Mouse (Mus musculus) layer of hippocampus, adult 8-10 months (tissue): ENCODE data around the gene Dupd1. TPM values are rescaled to one million over a fixed set of nuclear protein-coding genes. Genes with fewer than 3 reads are reported as not detected.
"Not testable (repeated sequence)": the region's sequence is repeated elsewhere in the genome, so short reads cannot be mapped to it uniquely, and the experiment has no call there.

ENCODE experiments used
- DNase-seq, 2 experiments: peaks; one replicate each; pipeline ENCODE4 v3.0.0; 2022; ENCODE audit warnings: low spot score in 2 of 2
- total RNA-seq, 4 experiments: library from RNA; stranded (reverse); gene quantifications; 2 replicates each; pipeline ENCODE4 v1.2.4; 2022

Gene Dupd1
- total RNA-seq, 4 experiments from 2014 or later: 0.30 to 0.34 TPM; not detected in 2

DNA sequence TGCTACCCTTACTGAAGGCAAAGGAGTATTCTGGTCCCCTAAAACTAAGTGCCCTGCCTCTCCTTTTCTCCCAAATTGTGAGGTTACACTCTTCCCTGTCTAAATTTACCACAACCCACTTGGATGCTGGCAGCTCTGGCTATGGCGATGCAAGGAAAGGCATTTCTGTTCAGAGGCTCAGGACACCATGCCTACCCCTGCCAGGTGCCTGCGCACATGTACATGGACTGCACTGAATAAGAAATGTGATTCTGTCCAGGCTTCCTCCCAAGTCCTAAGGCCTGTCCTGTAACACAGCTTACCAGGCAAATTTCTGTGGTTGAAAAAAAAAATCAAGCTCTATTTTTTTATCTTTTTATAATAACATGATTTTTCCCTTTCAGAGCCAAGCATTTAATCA, 38.2 kb downstream of the Dupd1 start:
- DNase-seq: no peak

DNA sequence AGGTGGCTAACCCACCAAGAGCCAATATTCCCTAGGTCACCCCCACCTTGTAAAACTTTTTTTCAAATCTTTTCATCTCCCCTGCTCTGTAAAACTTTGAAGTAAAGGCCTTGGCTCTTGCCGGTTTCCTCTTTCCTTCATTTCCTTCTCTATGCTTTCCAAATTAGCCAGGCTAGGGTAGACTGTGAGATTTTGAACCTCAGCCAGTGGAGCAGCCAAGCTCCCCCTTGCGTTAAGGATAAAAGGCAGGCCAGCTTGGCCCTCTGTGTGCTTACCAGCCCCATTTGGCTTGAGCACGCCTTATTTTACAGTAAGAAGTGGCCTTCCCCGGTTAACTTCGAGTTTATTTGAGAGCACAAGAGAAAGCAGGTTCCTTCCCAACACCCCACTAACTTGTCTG, 39.9 kb downstream of the Dupd1 start:
- no peak for DNase-seq

DNA sequence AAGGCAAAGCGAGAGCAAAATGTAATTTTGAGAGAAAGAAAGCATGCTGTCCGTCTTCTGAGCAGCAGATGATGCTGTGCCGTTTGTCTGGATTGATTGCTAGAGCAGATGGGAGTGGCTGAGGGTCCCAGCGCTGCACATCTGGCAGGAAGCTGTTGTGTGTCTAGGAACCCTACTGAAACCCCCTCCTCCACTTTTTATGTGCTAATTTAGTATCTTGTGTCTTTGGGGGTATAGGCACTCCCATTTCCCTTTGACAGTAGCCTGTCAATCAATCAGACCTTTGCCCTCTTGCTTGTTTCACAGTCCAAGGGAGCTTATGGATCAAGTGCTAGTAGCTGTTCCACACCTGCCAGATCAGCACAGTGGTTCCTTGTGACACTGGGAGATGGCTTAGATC, 41.3 kb downstream of the Dupd1 start:
- no peak for DNase-seq

DNA sequence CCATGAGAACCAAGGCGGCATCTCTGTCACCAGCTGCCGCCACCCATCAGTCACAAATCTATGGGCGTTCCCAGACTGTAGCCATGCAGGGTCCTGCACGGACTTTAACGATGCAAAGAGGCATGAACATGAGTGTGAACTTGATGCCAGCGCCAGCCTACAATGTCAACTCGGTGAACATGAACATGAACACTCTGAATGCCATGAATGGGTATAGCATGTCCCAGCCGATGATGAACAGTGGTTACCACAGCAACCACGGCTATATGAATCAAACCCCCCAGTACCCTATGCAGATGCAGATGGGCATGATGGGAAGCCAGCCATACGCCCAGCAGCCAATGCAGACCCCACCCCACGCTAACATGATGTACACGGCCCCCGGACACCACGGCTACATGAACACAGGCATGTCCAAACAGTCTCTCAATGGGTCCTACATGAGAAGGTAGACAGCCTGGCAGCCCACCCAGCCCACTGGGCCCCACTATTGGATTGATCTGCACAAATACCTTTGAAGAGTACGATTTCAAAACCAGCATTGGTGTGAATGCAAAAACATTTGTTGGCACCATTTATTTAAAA, 43.9 kb downstream of the Dupd1 start:
- not testable (repeated sequence) for DNase-seq

DNA sequence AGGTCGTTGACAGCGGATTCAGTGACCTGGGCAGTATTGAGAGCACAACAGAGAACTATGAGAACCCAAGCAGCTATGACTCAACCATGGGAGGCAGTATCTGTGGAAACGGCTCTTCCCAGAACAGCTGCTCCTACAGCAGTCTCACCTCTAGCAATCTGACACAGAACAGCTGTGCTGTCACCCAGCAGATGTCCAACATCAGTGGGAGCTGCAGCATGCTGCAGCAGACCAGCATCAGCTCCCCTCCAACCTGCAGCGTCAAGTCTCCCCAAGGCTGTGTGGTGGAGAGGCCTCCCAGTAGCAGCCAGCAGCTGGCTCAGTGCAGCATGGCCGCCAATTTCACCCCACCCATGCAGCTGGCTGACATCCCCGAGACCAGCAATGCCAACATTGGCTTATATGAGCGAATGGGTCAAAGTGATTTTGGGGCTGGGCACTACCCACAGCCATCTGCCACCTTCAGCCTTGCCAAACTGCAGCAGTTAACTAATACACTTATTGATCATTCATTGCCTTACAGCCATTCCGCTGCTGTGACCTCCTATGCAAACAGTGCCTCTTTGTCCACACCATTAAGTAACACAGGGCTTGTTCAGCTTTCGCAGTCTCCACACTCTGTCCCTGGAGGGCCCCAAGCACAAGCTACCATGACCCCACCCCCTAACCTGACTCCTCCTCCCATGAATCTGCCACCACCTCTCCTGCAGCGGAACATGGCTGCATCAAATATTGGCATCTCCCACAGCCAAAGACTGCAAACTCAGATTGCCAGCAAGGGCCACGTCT, 44.5 kb downstream of the Dupd1 start:
- DNase-seq: no peak

DNA sequence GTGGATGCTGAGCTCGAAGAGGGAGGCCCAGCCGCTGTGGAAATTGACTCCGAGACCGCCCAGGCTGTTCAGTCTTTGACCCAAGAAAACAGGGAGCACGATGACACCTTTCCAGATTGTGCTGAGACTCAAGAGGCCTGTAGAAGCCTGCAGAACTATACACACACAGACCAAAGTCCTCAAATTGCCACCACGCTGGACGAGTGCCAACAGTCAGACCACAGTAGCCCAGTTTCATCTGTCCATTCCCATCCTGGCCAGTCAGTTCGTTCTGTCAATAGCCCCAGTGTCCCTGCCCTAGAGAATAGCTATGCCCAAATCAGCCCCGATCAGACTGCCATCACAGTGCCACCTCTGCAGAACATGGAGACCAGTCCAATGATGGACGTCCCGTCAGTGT, 45.2 kb downstream of the Dupd1 start:
- DNase-seq: no peak

DNA sequence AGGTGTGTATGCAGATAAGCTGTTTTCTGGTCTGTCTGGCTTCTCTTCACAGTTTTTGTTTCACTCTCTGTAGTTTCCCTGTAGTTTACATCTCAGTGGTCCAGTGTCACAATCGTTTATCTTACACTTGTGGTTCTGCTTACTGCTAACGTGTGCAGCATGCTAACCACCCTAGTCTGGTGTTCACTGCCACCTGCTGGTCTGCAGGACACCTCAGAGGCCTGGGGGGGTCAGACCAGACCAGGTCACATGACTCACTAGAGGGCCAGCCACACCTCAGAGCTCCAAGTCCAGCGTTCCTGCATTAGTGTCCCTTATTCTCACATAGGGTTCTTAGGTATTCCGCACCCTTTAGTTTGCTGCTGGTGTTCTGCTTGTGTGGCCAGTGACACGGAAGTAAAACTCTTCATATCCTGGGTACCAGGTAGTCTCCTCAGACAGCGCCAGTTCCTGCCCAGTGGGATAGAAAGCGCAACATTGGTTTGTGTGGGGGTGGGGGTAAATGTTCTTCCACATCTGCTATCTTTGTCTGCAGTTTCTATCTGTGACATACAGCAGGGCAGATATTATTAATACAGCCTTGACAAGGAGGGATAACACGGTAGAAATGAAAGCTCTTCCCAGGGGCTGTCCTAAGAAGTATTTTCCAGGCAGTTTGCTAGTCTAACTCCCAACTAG, 51.8 kb downstream of the Dupd1 start:
- no peak for DNase-seq

DNA sequence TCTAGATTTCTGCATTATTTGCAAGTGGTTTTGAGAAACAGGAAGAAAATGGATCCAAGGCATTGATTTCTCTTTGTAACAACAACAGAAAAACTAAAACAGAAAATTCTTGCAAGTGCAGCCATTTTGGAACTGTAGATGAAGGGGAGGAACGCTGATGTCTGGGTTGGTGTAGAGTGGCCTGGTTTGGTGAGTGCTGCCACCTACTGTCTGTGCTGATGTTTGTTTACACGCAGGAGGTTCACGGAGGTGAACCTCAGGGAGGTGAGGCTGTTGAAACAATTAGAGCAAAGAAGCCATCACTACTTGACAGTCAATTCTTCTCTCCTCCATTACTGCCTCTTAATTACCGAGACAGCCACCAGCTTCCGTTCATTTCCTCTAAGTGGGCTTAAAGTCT, 54.7 kb downstream of the Dupd1 start:
- peak in 1 of 2 experiments; percentile 62 for DNase-seq

DNA sequence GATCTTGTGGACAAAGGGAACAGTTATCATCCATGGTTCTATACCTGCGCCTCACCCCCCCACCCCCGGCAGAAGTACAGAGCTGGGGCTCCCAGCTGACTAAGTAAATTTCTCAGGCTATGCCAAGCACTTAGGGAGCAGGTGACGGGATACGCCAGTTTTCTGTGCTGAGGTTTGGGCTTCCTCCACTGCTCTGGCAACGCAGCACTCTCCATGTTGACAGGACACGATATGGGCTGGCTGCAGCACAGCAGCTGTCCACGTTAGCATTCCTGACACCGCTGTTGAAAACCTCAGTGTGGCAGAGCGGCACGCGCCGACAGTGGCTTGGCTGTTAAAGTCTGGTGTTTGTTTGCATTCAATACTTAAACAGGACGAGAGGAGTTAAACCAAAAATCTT, 55.2 kb downstream of the Dupd1 start:
- no peak for DNase-seq

DNA sequence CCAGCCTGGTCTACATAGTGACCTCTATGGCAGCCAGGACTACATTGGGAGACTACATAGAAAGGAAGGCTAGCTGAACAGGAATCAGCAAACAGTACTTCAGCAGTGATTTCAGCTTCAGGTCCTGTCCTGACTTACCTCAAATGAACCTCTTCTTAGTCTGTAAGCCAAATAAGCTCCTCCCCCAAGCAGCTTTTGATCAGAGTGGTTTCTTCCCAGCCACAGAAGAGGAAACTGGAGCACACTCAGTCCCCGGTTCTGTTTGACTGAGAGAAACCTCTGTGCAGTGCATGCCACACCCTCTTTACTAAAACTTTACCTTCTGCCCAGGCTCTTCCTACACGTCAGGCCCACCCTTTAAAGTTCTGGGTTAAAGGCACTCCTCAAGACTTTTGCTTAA, 60.6 kb downstream of the Dupd1 start:
- DNase-seq: no peak

DNA sequence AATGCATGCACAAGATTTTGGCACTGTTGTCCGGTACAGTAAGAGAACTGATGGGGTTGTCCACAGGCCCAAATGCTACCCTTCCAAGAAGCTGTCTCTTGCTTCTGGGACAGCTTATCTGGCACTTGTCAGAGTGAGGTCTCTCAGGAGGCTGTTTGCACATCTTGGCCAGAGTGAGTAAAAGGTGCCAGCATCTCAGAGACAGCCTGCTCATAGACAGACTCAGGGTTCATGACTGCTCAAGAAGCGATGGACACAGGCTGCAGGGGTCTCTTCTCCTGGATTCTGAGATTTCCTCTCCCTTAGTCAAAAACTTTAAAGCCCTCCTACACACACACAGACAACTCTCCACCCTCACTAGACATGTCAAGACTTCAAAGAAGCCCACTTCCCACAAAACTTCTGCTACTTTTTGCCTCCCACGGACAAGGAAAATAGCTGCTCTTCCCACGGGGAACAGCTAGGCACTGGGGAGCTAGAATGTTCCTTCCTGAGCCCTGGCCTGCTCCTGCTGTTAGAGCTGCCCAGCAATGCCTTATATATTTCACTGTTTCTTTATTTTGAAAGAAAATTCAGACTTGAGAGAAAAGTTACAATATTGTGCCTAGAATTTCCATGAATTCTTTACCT, 73.5 kb downstream of the Dupd1 start:
- DNase-seq: no peak

DNA sequence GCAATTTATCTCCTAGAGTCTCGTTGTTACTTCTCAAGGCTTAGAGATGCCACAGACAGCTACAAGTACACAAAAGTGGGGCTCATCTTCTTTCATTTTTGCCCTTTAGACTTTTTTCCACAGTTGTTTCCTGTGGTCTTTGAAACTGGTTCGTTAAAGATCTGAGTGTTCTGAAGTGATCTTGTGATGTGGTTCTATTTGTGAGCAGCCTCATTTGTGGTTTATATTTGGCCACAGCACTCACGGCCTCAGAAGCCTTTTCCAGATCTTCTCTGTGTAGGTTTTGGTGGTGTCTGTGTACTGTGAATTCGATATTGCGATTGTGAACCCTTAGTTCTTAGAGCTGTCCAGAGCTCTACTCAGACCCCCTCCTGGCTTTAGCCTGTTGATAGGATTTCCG, 77.8 kb downstream of the Dupd1 start:
- no peak for DNase-seq

DNA sequence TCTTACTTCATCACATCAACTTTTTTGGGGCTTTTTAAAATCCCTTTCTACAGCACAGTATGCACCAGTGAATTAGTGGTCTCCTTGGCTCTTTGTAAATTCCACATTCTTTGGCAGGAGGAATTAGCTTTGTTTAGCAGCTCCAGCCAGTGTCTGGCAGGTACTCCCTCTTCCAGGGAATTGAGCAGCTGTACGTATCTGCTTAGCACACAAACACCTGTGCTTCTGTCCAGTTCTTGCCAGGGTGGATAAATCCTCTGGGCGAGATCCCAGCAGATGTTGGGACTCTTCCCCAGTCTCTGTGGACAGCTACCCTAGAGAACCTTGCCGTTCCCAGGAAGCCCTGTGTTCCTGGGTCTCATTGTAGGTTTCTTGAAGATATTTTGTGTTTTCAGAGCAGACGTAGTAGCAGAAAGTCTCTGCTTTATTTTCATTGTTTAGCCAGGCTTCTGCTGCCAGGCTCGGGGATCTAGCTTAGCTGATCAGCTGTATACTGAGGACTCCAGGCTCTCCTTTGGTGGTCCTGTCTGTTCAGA, 82.6 kb downstream of the Dupd1 start:
- no peak for DNase-seq

Other genes with a start within 250 kb of the Dupd1 start
- 100 to 1,000 TPM; 102 to 111 (median 107) TPM for gene Kat6b, start 233.1 kb downstream of the Dupd1 start, total RNA-seq
- 10 to 100 TPM; 70.0 to 85.8 (median 81.0) TPM for gene Samd8, start 36.0 kb upstream of the Dupd1 start, total RNA-seq
- gene Dusp13, start 36.6 kb upstream of the Dupd1 start, total RNA-seq: 1 to 10 TPM in 1 of 4 experiments, under 1 TPM in 2, not detected in 1; 0.37 to 1.1 (median 0.67) TPM
- 100 to 1,000 TPM; 231 to 244 (median 241) TPM for gene Vdac2, start 110.7 kb upstream of the Dupd1 start, total RNA-seq
- 10 to 100 TPM; 25.9 to 34.4 (median 29.7) TPM for gene Comtd1, start 134.4 kb upstream of the Dupd1 start, total RNA-seq